Mouse (Mus musculus) megakaryocyte, adult 5-6 weeks (primary cell): Measurements from ENCODE around the gene Bckdhb. TPM values are rescaled to one million over a fixed set of nuclear protein-coding genes. Genes with fewer than 3 reads are reported as not detected.

ENCODE experiments used
- total RNA-seq, 2 experiments: library from RNA; stranded (forward) in 1 of 2; stranded (reverse) in 1 of 2; fragments of 153-499, 151-499 nt in 1 of 2; fragments of 221-1000, 200-1000 nt in 1 of 2; gene quantifications; 2 replicates each; pipeline versions ENCODE4 v1.2.3 to v1.2.4; 2015 to 2017

Bckdhb gene
- total RNA-seq, 2 experiments from 2014 or later: 4.8 to 8.8 TPM

Other genes with a start within 250 kb of the Bckdhb start
- 0.73 TPM in 1 of 2 replicates, not detected in the other for gene Elovl4, start 118.9 kb upstream of the Bckdhb start, total RNA-seq (2015)
- gene Elovl4, start 118.9 kb upstream of the Bckdhb start, total RNA-seq (2017): not detected in 2 replicates
- gene Ttk, start 90.5 kb upstream of the Bckdhb start, total RNA-seq (2015): 29.1 and 33.4 TPM in 2 replicates
- 39.1 and 43.7 TPM in 2 replicates for gene Ttk, start 90.5 kb upstream of the Bckdhb start, total RNA-seq (2017)